Mouse (Mus musculus) limb, embryonic 14.5 days (tissue): ENCODE measurements around the gene Tdp1. TPM values are rescaled to one million over a fixed set of nuclear protein-coding genes. Genes with fewer than 3 reads are reported as not detected.

Source experiments
- ATAC-seq: fragments of 200-750 bp; cut with Nextera tagmentation; 2 replicates; pipeline ENCODE4 v1.8.0; 2017; ENCODE audit warnings: low read depth, moderate number of reproducible peaks, moderate TSS enrichment; ENCODE audit not compliant: low FRiP score
- DNase-seq: peaks from one replicate; pipeline ENCODE4 v3.0.0-alpha.2; 2015; ENCODE audit warnings: low spot score
- H3K27ac ChIP-seq: fragments of 300-500 bp; sonication (generic); replicated peaks from 2 replicates; pipeline ENCODE4 v1.5.1; 2014; ENCODE audit warnings: low read depth, mild to moderate bottlenecking, low read length, moderate library complexity, mixed read lengths
- H3K27me3 ChIP-seq: fragments of 300-500 bp; sonication (generic); 2 replicates; pipeline ENCODE4 v1.6.1; 2014; ENCODE audit warnings: low read length, mixed read lengths; ENCODE audit not compliant: control insufficient read depth, insufficient read depth
- H3K36me3 ChIP-seq: fragments of 300-500 bp; sonication (generic); 2 replicates; pipeline ENCODE4 v1.6.1; 2014; ENCODE audit warnings: mild to moderate bottlenecking, low read length, moderate library complexity, mixed read lengths; ENCODE audit not compliant: control insufficient read depth, insufficient read depth
- H3K4me1 ChIP-seq: fragments of 300-500 bp; sonication (generic); 2 replicates; pipeline ENCODE4 v1.6.1; 2014; ENCODE audit warnings: antibody characterized with exemption, low read length, mixed read lengths; ENCODE audit not compliant: control insufficient read depth, insufficient read depth
- H3K4me2 ChIP-seq: fragments of 300-500 bp; sonication (generic); replicated peaks from 2 replicates; pipeline ENCODE4 v1.6.1; 2014; ENCODE audit warnings: low read depth, mild to moderate bottlenecking, low read length, moderate library complexity; ENCODE audit not compliant: severe bottlenecking
- H3K4me3 ChIP-seq: fragments of 300-500 bp; sonication (generic); replicated peaks from 2 replicates; pipeline ENCODE4 v1.5.1; 2014; ENCODE audit warnings: low read length
- H3K9ac ChIP-seq: fragments of 300-500 bp; sonication (generic); 2 replicates; pipeline ENCODE4 v1.6.1; 2014; ENCODE audit warnings: mild to moderate bottlenecking, low read depth, low read length, moderate library complexity; ENCODE audit not compliant: severe bottlenecking
- H3K9me3 ChIP-seq: fragments of 300-500 bp; sonication (generic); 2 replicates; pipeline ENCODE4 v1.6.1; 2016; ENCODE audit warnings: low read length; ENCODE audit not compliant: control insufficient read depth
- POLR2A ChIP-seq: fragments of 200-500 bp; IDR thresholded peaks from 2 replicates; pipeline ENCODE4 v1.8.0; 2012; ENCODE audit warnings: inconsistent platforms, mild to moderate bottlenecking, moderate library complexity, borderline replicate concordance; ENCODE audit not compliant: insufficient read depth, insufficient read length; ENCODE audit errors: extremely low read depth
- WGBS: fragments of 180-500 bp; shearing (Covaris S2); extraction: QIAGEN DNeasy Blood & Tissue Kit; methylation state at CpG from one replicate; pipeline ENCODE4 v1.1.7; 2014; 5-methylcytosine and 5-hydroxymethylcytosine counted together
- polyA plus RNA-seq, 2 experiments: library from polyadenylated mRNA; depleted of rRNA in 1 of 2; stranded (reverse) in 1 of 2; unstranded in 1 of 2; fragments of >200 nt; fragmentation: Nextera tagmentation in 1 of 2; extraction: Ambion mirVana in 1 of 2; gene quantifications; 2 replicates each; pipeline versions ENCODE4 v1.2.1 to v1.2.3; 2012 to 2014

Gene Tdp1
- polyA plus RNA-seq, 2 experiments = 42.1 to 47.8 TPM

- DNase-seq (no peak), ATAC-seq (no peak)
- Histone ChIP-seq H3K27ac (no peak overlapping the region), H3K36me3 (no peaks in the 10 kb centered on the region), H3K9ac (no peak overlapping the region), H3K4me3 (no peak overlapping the region), H3K4me2 (no peak overlapping the region), H3K9me3 (0 out of 2 replicates have a peak, but pooled peaks cover 3% of the 10 kb centered on the region), H3K4me1 (no peaks in the 10 kb centered on the region), H3K27me3 (no peaks in the 10 kb centered on the region)
- WGBS = 71% methylated on average over 10 of the region's 10 CpGs
- TF ChIP-seq POLR2A = no peak
These were observed 109.0 kb downstream of the Tdp1 start for GRCm38 (mm10) chr12:99993146-99993890.

DNA sequence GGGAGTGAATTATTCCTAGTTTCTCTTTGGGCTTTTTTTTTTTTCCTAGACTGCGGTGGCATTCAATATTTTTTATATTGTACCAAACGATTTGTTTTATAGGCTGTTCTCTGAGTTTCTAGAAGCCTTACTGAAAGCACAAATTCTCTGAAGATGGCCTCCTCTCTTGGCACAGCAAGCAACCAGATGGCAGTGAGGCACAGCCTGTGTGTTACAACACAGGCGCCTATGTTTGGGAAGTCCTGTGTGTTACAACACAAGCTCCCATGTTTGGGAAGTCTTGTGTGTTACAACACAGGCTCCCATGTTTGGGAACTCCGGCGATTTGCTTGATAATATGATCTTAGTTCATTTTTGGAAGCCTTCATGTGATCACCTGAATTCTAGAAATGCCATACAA is 111.6 kb downstream of the Tdp1 start:
- WGBS = 80% methylated on average over 5 of the region's 5 CpGs
- 0 out of 2 replicates have a peak, but pooled peaks cover 2% of the 10 kb centered on the region for H3K9me3 ChIP-seq
- H3K4me3 ChIP-seq = no peak overlapping the region
- H3K9ac ChIP-seq = no peak overlapping the region
- no peak for TF ChIP-seq POLR2A
- H3K36me3 ChIP-seq = no peaks in the 10 kb centered on the region
- H3K27me3 ChIP-seq = no peaks in the 10 kb centered on the region
- no peak for DNase-seq
- H3K27ac ChIP-seq = no peak overlapping the region
- no peaks in the 10 kb centered on the region for H3K4me1 ChIP-seq
- H3K4me2 ChIP-seq = no peak overlapping the region
- no peak for ATAC-seq

DNA sequence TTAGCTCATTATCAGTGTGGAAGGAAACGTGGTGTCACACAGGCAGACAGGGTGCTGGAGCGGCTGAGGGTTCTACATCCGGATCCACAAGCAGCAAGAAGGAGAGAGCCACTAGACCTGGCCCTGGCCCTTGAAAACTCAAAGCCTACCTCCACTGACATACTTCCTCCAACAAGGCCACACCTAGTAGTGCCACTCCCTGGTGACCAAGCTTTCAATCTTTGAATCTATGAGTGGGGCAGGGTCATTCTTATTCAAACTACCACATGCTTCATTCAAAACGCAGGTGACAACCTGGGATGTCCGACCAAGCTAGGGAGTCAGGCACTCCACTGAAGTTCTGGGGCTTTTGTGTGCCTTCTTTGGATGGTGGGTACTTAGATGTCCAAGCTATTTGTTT is 115.4 kb downstream of the Tdp1 start:
- Histone ChIP-seq H3K9me3 (no peaks in the 10 kb centered on the region), H3K9ac (no peak overlapping the region), H3K4me2 (no peak overlapping the region), H3K4me3 (no peak overlapping the region), H3K27me3 (no peaks in the 10 kb centered on the region), H3K4me1 (peaks cover 4% of the 10 kb centered on the region; the same call in 1 of the 2 replicates), H3K27ac (no peak overlapping the region), H3K36me3 (no peaks in the 10 kb centered on the region)
- ATAC-seq (no peak), DNase-seq (no peak)
- 74% methylated on average over 5 of the region's 5 CpGs for WGBS
- no peak for TF ChIP-seq POLR2A

GRCm38 (mm10) chr12:100000381-100000780 is 116.1 kb downstream of the Tdp1 start:
- DNase-seq (no peak), ATAC-seq (no peak)
- WGBS = 84% methylated on average over 7 of the region's 7 CpGs
- H3K9me3 ChIP-seq = no peaks in the 10 kb centered on the region
- no peak overlapping the region for H3K4me2 ChIP-seq
- no peak overlapping the region for H3K4me3 ChIP-seq
- no peaks in the 10 kb centered on the region for H3K36me3 ChIP-seq
- H3K4me1 ChIP-seq = peaks cover 4% of the 10 kb centered on the region; the same call in 1 of the 2 replicates
- H3K27me3 ChIP-seq = no peaks in the 10 kb centered on the region
- TF ChIP-seq POLR2A = no peak
- H3K9ac ChIP-seq = no peak overlapping the region
- no peak overlapping the region for H3K27ac ChIP-seq

GRCm38 (mm10) chr12:100001246-100001645 is 116.9 kb downstream of the Tdp1 start:
- DNase-seq (no peak), ATAC-seq (no peak)
- Histone ChIP-seq H3K36me3 (no peaks in the 10 kb centered on the region), H3K27me3 (no peaks in the 10 kb centered on the region), H3K9ac (no peak overlapping the region), H3K4me3 (no peak overlapping the region), H3K9me3 (no peaks in the 10 kb centered on the region), H3K4me2 (no peak overlapping the region), H3K4me1 (peaks cover 4% of the 10 kb centered on the region; the same call in 1 of the 2 replicates), H3K27ac (no peak overlapping the region)
- WGBS = 96% methylated on average over 3 of the region's 3 CpGs
- TF ChIP-seq POLR2A = no peak
